Mouse (Mus musculus) liver, postnatal 0 days (tissue): ENCODE measurements around the gene Ugt1a9.

Source experiments
- CTCF ChIP-seq: sonication (generic); IDR thresholded peaks from 2 replicates; pipeline ENCODE4 v1.5.1; 2016; ENCODE audit warnings: antibody characterized with exemption, low read depth
- EP300 ChIP-seq: IDR thresholded peaks from 2 replicates; pipeline ENCODE4 v1.6.1; 2016; ENCODE audit warnings: antibody characterized with exemption, low read depth, mild to moderate bottlenecking

GRCm38 (mm10) chr1:88215466-88216380 is 145.1 kb downstream of the Ugt1a9 start:
- no peak for TF ChIP-seq EP300
- no peak for TF ChIP-seq CTCF
